In genomic region chr15:7812872-7813530, GRCm38 (mm10) we compare ENCODE assay signal across 8 mouse cellular contexts. TPM values are rescaled to one million over a fixed set of nuclear protein-coding genes. Genes with fewer than 3 reads are reported as not detected.
DNase-seq lines count a peak whose midpoint lies in the region; ATAC-seq and TF ChIP-seq lines count a peak whose summit lies in the region.

No protein-coding gene starts in this region.

- intact Hi-C loops in heart, postnatal 10 days (cut with DNase I) = loop anchor here (1.0 to 5.0 kb wide), 3 partner anchors 241 to 353 kb away; no protein-coding TSS in a partner anchor

- peak overlapping the region; percentile 96 for H3K4me2 ChIP-seq in forebrain, embryonic 15.5 days (replicated peaks)
- peak overlapping the region; percentile 76 for H3K4me2 ChIP-seq in lung, postnatal 0 days (replicated peaks; ENCODE audit: low read depth, low read length)

- ATAC-seq in Patski = peak; percentile 25
- peak; percentile 64 for ATAC-seq in forebrain, embryonic 15.5 days (replicated peaks)
- peak; percentile 48 for ATAC-seq in lung, postnatal 0 days
- ATAC-seq in activated CD4-positive, CD25-positive, alpha-beta regulatory T cell, adult 4 months = no peak

- no peak overlapping the region for H3K27ac ChIP-seq in forebrain, embryonic 15.5 days (replicated peaks)
- H3K27ac ChIP-seq in lung, postnatal 0 days (ENCODE audit: low read length) = no peak overlapping the region

- H3K4me1 ChIP-seq in forebrain, embryonic 15.5 days = peaks cover 48% of the 10 kb centered on the region
- H3K4me1 ChIP-seq in lung, postnatal 0 days (ENCODE audit: insufficient read depth, low read depth, low read length) = peaks cover 7% of the 10 kb centered on the region; the same call in 1 of the 2 replicates

- H3K9me3 ChIP-seq in forebrain, embryonic 15.5 days = no peaks in the 10 kb centered on the region
- H3K9me3 ChIP-seq in lung, postnatal 0 days (ENCODE audit: low read length) = no peaks in the 10 kb centered on the region

- no peak for TF ChIP-seq CTCF in Patski (IDR thresholded peaks at IDR 0.05)
- TF ChIP-seq CTCF in lung, postnatal 0 days (IDR thresholded peaks at IDR 0.05) = peak; percentile 81

- CTCF ChIA-PET in Patski (lab: Charles Lee) = no interaction called here

- POLR2A ChIA-PET in Patski (lab: Charles Lee) = no interaction called here

- in situ Hi-C loops in Patski (cut with MboI; ENCODE audit: low pct_unique_long_range_greater_than_20kb) = no loop called here

- peak overlapping the region; percentile 50 for H3K4me3 ChIP-seq in forebrain, embryonic 15.5 days
- peak overlapping the region; percentile 40 for H3K4me3 ChIP-seq in lung, postnatal 0 days (ENCODE audit: low read depth, low read length)

- H3K36me3 ChIP-seq in forebrain, embryonic 15.5 days = no peaks in the 10 kb centered on the region
- H3K36me3 ChIP-seq in lung, postnatal 0 days (ENCODE audit: insufficient read depth, low read length) = no peaks in the 10 kb centered on the region

- H3K27me3 ChIP-seq in Patski = no peaks in the 10 kb centered on the region
- peaks cover 94% of the 10 kb centered on the region for H3K27me3 ChIP-seq in forebrain, embryonic 15.5 days
- peaks cover 63% of the 10 kb centered on the region for H3K27me3 ChIP-seq in lung, postnatal 0 days (replicated peaks; ENCODE audit: insufficient read depth, low read length)

- no peak for TF ChIP-seq EP300 in lung, postnatal 0 days (IDR thresholded peaks at IDR 0.05)

- DNase-seq in Patski (ENCODE audit: low read depth, low spot score) = no peak
- DNase-seq in cerebellum, adult 11-12 months = peak; percentile 19
- DNase-seq in heart, postnatal 10 days = peak; percentile 82 to 90
- peak; percentile 39 for DNase-seq in layer of hippocampus, adult 9-11 months
- peak; percentile 75 for DNase-seq in lung, postnatal 0 days (ENCODE audit: low spot score)
- DNase-seq in right cerebral cortex, adult 18-20 months = peak; percentile 64

- H3K9ac ChIP-seq in forebrain, embryonic 15.5 days (replicated peaks) = peak overlapping the region; percentile 41
- H3K9ac ChIP-seq in lung, postnatal 0 days (replicated peaks; ENCODE audit: low read depth) = no peak overlapping the region

- under 1% methylated on average over 41 of the region's 41 CpGs for WGBS in forebrain, embryonic 15.5 days
- WGBS in lung, postnatal 0 days = under 1% methylated on average over 41 of the region's 41 CpGs

RNA-seq across cellular contexts. Expression of gene Gdnf, which starts 2.4 kb away (rescaled TPM):
- polyA plus RNA-seq in Patski (2021) = 8.1 TPM
- 0.06 TPM in 1 of 2 replicates, not detected in the other for polyA plus RNA-seq in forebrain, embryonic 15.5 days (2015; fragmentation: Nextera tagmentation; extraction: Ambion mirVana)
- 1 to 10 TPM in 1 of 2 experiments, under 1 TPM in 1; 0.81 to 1.1 TPM for total RNA-seq in heart, postnatal 10 days (2021)
- polyA plus RNA-seq in lung, postnatal 0 days (2015; fragmentation: Nextera tagmentation; extraction: Ambion mirVana) = 0.30 and 0.33 TPM in 2 replicates
- polyA plus RNA-seq in activated CD4-positive, CD25-positive, alpha-beta regulatory T cell, adult 4 months (2017; shearing (Covaris generic)) = not detected
